14 mouse cellular contexts compared by ENCODE assay signal in the genomic region with DNA sequence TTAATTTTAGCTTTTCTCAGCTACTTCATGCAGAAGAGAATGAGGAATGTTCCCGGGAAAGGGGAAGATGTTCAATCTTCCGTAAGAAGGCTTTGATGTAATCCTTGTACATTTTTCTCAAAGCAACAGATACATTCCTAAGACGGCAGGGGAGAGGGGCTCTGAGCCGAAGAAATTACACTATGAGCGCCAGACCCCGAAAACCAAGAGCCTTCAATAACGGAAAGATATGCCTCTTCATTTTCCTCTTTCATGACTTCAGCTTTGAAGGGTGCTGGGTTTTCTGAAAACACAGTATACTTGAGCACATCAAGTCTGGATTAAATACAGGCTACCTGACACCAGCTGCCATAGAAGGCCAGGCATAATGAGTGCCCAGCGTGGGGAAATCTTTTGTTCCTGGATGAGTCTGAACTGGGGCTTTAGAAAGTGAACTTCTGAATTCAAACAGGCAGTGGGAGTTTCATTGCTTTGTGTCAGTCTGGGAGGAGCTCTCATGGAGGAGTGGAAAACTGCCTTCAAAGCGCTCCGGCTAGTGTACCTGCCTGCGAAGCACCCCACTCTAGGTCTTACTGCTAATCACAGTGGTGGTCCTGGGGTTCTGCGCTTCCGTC. TPM values are rescaled to one million over a fixed set of nuclear protein-coding genes. Genes with fewer than 3 reads are reported as not detected.
DNase-seq lines count a peak whose midpoint lies in the region; ATAC-seq and TF ChIP-seq lines count a peak whose summit lies in the region.
"Had no signal": no experiment of that assay in that cellular context is flagged by ENCODE, and none has a peak within 500 bp of the region (broad histone marks: within the 10 kb centered on the region; RNA-seq: fewer than 3 reads in every experiment).

No protein-coding gene starts in this region.

- H3K27ac ChIP-seq in hindbrain, embryonic 12.5 days, result peak overlapping the region; percentile 64
- no peak overlapping the region for H3K27ac ChIP-seq in hindbrain, postnatal 0 days
- peak overlapping the region; percentile 89 for H3K27ac ChIP-seq in forebrain, embryonic 13.5 days
- peak overlapping the region; percentile 57; the same call in 1 of the 2 replicates for H3K27ac ChIP-seq in midbrain, embryonic 11.5 days (ENCODE audit: low read depth, low read length)
- H3K27ac ChIP-seq in stomach, embryonic 16.5 days (ENCODE audit: low read length), result peak overlapping the region; percentile 73

- DNase-seq in hindbrain, postnatal 0 days (ENCODE audit: low spot score), result no peak
- DNase-seq in midbrain, embryonic 11.5 days (ENCODE audit: low spot score, missing footprints), result peak; percentile 90
- DNase-seq in liver, result no peak
- no peak for DNase-seq in T-cell, adult 2 months (ENCODE audit: low spot score)
- DNase-seq: adrenal gland, adult 8-10 months; cerebellum, adult 11-12 months; gastrocnemius, postnatal 14 days; kidney, adult 9 months; spleen, adult 18-20 months; thymus, adult 2 months had no signal

- H3K4me3 ChIP-seq in hindbrain, embryonic 12.5 days, result no peak overlapping the region
- H3K4me3 ChIP-seq in hindbrain, postnatal 0 days (ENCODE audit: low read length), result no peak overlapping the region
- no peak overlapping the region for H3K4me3 ChIP-seq in forebrain, embryonic 13.5 days
- H3K4me3 ChIP-seq in midbrain, embryonic 11.5 days (ENCODE audit: low read depth, low read length), result no peak overlapping the region
- no peak overlapping the region for H3K4me3 ChIP-seq in stomach, embryonic 16.5 days (replicated peaks; ENCODE audit: low read length)

- no peak for TF ChIP-seq CTCF in hindbrain, postnatal 0 days (IDR thresholded peaks at IDR 0.05; ENCODE audit: low read depth)

- no peaks in the 10 kb centered on the region for H3K36me3 ChIP-seq in hindbrain, embryonic 12.5 days
- no peaks in the 10 kb centered on the region for H3K36me3 ChIP-seq in hindbrain, postnatal 0 days (ENCODE audit: insufficient read depth, low read length)
- no peaks in the 10 kb centered on the region for H3K36me3 ChIP-seq in forebrain, embryonic 13.5 days (ENCODE audit: poor library complexity, severe bottlenecking)
- 0 out of 2 replicates have a peak, but pooled peaks cover 2% of the 10 kb centered on the region for H3K36me3 ChIP-seq in midbrain, embryonic 11.5 days (ENCODE audit: control insufficient read depth, insufficient read depth, low read length)
- no peaks in the 10 kb centered on the region for H3K36me3 ChIP-seq in stomach, embryonic 16.5 days (ENCODE audit: control insufficient read depth, insufficient read depth, low read length)

- H3K4me2 ChIP-seq in hindbrain, embryonic 12.5 days (replicated peaks), result peak overlapping the region; percentile 14; the same call in 1 of the 2 replicates
- H3K4me2 ChIP-seq in hindbrain, postnatal 0 days (ENCODE audit: low read depth, low read length), result no peak overlapping the region
- peak overlapping the region; percentile 31 for H3K4me2 ChIP-seq in forebrain, embryonic 13.5 days
- H3K4me2 ChIP-seq in midbrain, embryonic 11.5 days, result no peak overlapping the region; the same call in 1 of the 2 replicates
- 0 out of 2 replicates have a peak overlapping the region, but pooled peaks have one; percentile 2 for H3K4me2 ChIP-seq in stomach, embryonic 16.5 days (ENCODE audit: low read depth, low read length)

- peaks cover 32% of the 10 kb centered on the region for H3K4me1 ChIP-seq in hindbrain, embryonic 12.5 days
- no peaks in the 10 kb centered on the region for H3K4me1 ChIP-seq in hindbrain, postnatal 0 days (ENCODE audit: insufficient read depth, low read length)
- H3K4me1 ChIP-seq in forebrain, embryonic 13.5 days, result peaks cover 48% of the 10 kb centered on the region
- H3K4me1 ChIP-seq in midbrain, embryonic 11.5 days (ENCODE audit: control insufficient read depth, insufficient read depth, low read length), result peaks cover 22% of the 10 kb centered on the region
- peaks cover 36% of the 10 kb centered on the region for H3K4me1 ChIP-seq in stomach, embryonic 16.5 days (ENCODE audit: control insufficient read depth, insufficient read depth, low read length)

- H3K9ac ChIP-seq in hindbrain, embryonic 12.5 days, result no peak overlapping the region
- no peak overlapping the region for H3K9ac ChIP-seq in hindbrain, postnatal 0 days (replicated peaks; ENCODE audit: low read length)
- H3K9ac ChIP-seq in forebrain, embryonic 13.5 days, result 0 out of 2 replicates have a peak overlapping the region, but pooled peaks have one; percentile 16
- peak overlapping the region; percentile 14; the same call in 1 of the 2 replicates for H3K9ac ChIP-seq in midbrain, embryonic 11.5 days (ENCODE audit: low read length)
- peak overlapping the region; percentile 19; the same call in 1 of the 2 replicates for H3K9ac ChIP-seq in stomach, embryonic 16.5 days (ENCODE audit: low read length)

- no peaks in the 10 kb centered on the region for H3K9me3 ChIP-seq in hindbrain, embryonic 12.5 days (replicated peaks)
- no peaks in the 10 kb centered on the region for H3K9me3 ChIP-seq in hindbrain, postnatal 0 days (ENCODE audit: low read length)
- no peaks in the 10 kb centered on the region for H3K9me3 ChIP-seq in forebrain, embryonic 13.5 days (replicated peaks)
- H3K9me3 ChIP-seq in midbrain, embryonic 11.5 days (ENCODE audit: control insufficient read depth, low read length), result no peaks in the 10 kb centered on the region
- no peaks in the 10 kb centered on the region for H3K9me3 ChIP-seq in stomach, embryonic 16.5 days (replicated peaks; ENCODE audit: control insufficient read depth, low read length)

- WGBS in hindbrain, embryonic 12.5 days, result 24% methylated on average over 13 of the region's 13 CpGs
- WGBS in hindbrain, postnatal 0 days, result 32% methylated on average over 13 of the region's 13 CpGs
- WGBS in forebrain, embryonic 13.5 days, result 7% methylated on average over 13 of the region's 13 CpGs
- WGBS in midbrain, embryonic 11.5 days, result 24% methylated on average over 13 of the region's 13 CpGs
- WGBS in stomach, embryonic 16.5 days, result 53% methylated on average over 13 of the region's 13 CpGs

- H3K27me3 ChIP-seq in hindbrain, embryonic 12.5 days, result no peaks in the 10 kb centered on the region
- H3K27me3 ChIP-seq in hindbrain, postnatal 0 days (ENCODE audit: insufficient read depth, low read length), result no peaks in the 10 kb centered on the region
- H3K27me3 ChIP-seq in forebrain, embryonic 13.5 days, result no peaks in the 10 kb centered on the region
- H3K27me3 ChIP-seq in midbrain, embryonic 11.5 days (ENCODE audit: control insufficient read depth, insufficient read depth, low read length), result no peaks in the 10 kb centered on the region
- no peaks in the 10 kb centered on the region for H3K27me3 ChIP-seq in stomach, embryonic 16.5 days (ENCODE audit: control insufficient read depth, insufficient read depth, low read length)

- no peak for ATAC-seq in hindbrain, embryonic 12.5 days (ENCODE audit: low FRiP score)
- no peak for ATAC-seq in hindbrain, postnatal 0 days
- no peak for ATAC-seq in forebrain, embryonic 13.5 days
- ATAC-seq in midbrain, embryonic 11.5 days (ENCODE audit: low FRiP score), result 0 out of 2 replicates have a peak, but pooled peaks have one; percentile 61
- no peak for ATAC-seq in stomach, embryonic 16.5 days (ENCODE audit: insufficient read depth, low FRiP score)
- ATAC-seq in cerebellum, adult (ENCODE audit: insufficient number of reproducible peaks, low FRiP score, low TSS enrichment), result no peak

RNA-seq across cellular contexts. Expression of a gene that starts 16.1 kb away (rescaled TPM):
- 54.3 and 57.3 TPM in 2 replicates for polyA plus RNA-seq in hindbrain, embryonic 12.5 days (2016; fragmentation: Nextera tagmentation; extraction: Ambion mirVana)
- total RNA-seq in hindbrain, postnatal 0 days (2014; rRNA removed), result 36.6 and 41.3 TPM in 2 replicates
- polyA plus RNA-seq in hindbrain, postnatal 0 days (2015; fragmentation: Nextera tagmentation; extraction: Ambion mirVana), result 21.2 and 22.3 TPM in 2 replicates
- 23.4 and 29.9 TPM in 2 replicates for polyA plus RNA-seq in forebrain, embryonic 13.5 days (2015; fragmentation: Nextera tagmentation; extraction: Ambion mirVana)
- 43.8 and 51.3 TPM in 2 replicates for polyA plus RNA-seq in midbrain, embryonic 11.5 days (2014; fragmentation: Nextera tagmentation; extraction: Ambion mirVana)
- polyA plus RNA-seq in stomach, embryonic 16.5 days (2015; fragmentation: Nextera tagmentation; extraction: Ambion mirVana), result 26.6 and 28.7 TPM in 2 replicates

RNA-seq across cellular contexts. Expression of a gene that starts 23.9 kb away (rescaled TPM):
- polyA plus RNA-seq in hindbrain, embryonic 12.5 days (2016; fragmentation: Nextera tagmentation; extraction: Ambion mirVana), result 111 and 113 TPM in 2 replicates
- 49.8 and 112 TPM in 2 replicates for total RNA-seq in hindbrain, postnatal 0 days (2014; rRNA removed)
- polyA plus RNA-seq in hindbrain, postnatal 0 days (2015; fragmentation: Nextera tagmentation; extraction: Ambion mirVana), result 104 and 106 TPM in 2 replicates
- polyA plus RNA-seq in forebrain, embryonic 13.5 days (2015; fragmentation: Nextera tagmentation; extraction: Ambion mirVana), result 102 and 104 TPM in 2 replicates
- polyA plus RNA-seq in midbrain, embryonic 11.5 days (2014; fragmentation: Nextera tagmentation; extraction: Ambion mirVana), result 117 and 118 TPM in 2 replicates
- polyA plus RNA-seq in stomach, embryonic 16.5 days (2015; fragmentation: Nextera tagmentation; extraction: Ambion mirVana), result 76.1 and 94.9 TPM in 2 replicates

Comparison
In these comparisons a context has a peak if more than half of its experiments do, and no peak if none do; other contexts are left out.
1. H3K4me2 ChIP-seq: peak in hindbrain, embryonic 12.5 days (single experiment), forebrain, embryonic 13.5 days (single experiment) and stomach, embryonic 16.5 days (single experiment); none in hindbrain, postnatal 0 days (single experiment) and midbrain, embryonic 11.5 days (single experiment).
2. H3K9ac ChIP-seq: peak in forebrain, embryonic 13.5 days (single experiment), midbrain, embryonic 11.5 days (single experiment) and stomach, embryonic 16.5 days (single experiment); none in hindbrain, embryonic 12.5 days (single experiment) and hindbrain, postnatal 0 days (single experiment).